Mouse (Mus musculus): ENCODE data around the gene Vmn1r51.

DNA sequence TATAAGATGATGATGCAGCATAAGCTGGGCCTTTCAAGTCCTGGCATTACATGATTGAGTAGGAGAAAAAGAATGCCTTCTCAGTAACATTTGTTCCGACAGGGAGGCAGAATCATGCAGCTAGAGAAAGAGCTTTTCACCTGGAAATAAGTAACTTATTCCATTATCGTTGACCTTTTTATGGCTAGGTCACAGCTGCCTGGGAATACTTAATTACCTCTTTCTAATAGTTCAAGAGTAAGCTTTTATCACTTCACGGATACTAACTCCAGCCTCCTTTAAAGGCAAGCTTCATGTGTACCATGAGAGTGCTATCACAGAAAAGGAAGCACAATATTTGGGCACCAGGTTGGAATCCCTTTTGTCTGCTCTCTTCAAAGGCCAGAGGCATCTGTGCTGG is 37.7 kb downstream of the Vmn1r51 start:
- TF ChIP-seq CTCF (IDR thresholded peaks at IDR 0.05; ENCODE audit: control insufficient read depth, insufficient read depth, insufficient read length) (no peak), USF1 (IDR thresholded peaks at IDR 0.05; ENCODE audit: low read depth) (no peak), CEBPB (IDR thresholded peaks at IDR 0.05; ENCODE audit: low read depth) (no peak), MYOD1 (IDR thresholded peaks at IDR 0.05; ENCODE audit: control insufficient read depth, insufficient read length, low read depth) (no peak)

Measured in C2C12 (cell line).